Mouse (Mus musculus): ENCODE measurements around the gene Gm13420.

The Gm13420 gene

GRCm38 (mm10) chr2:29702189-29702588 is 49.3 kb downstream of the Gm13420 start:
- no peak for DNase-seq (ENCODE audit: low spot score)

GRCm38 (mm10) chr2:29701393-29701792 is 50.1 kb downstream of the Gm13420 start:
- no peak for DNase-seq (ENCODE audit: low spot score)

GRCm38 (mm10) chr2:29700898-29701297 is 50.6 kb downstream of the Gm13420 start:
- no peak for DNase-seq (ENCODE audit: low spot score)

- DNase-seq (ENCODE audit: low spot score), result no peak
Observed at GRCm38 (mm10) chr2:29698421-29699290, 52.8 kb downstream of the Gm13420 start.

GRCm38 (mm10) chr2:29696207-29696800 is 55.2 kb downstream of the Gm13420 start:
- no peak for DNase-seq (ENCODE audit: low spot score)

Measured in ovary, postnatal 14 days (tissue).